Mouse (Mus musculus) intestine, embryonic 16.5 days (tissue): ENCODE results near the gene Gimap8. TPM values are rescaled to one million over a fixed set of nuclear protein-coding genes. Genes with fewer than 3 reads are reported as not detected.
A peak's percentile ranks its signal among the peaks of the same experiment; 100 is the strongest.

Source experiments
- ATAC-seq: fragments of 200-750 bp; cut with Nextera tagmentation; 2 replicates; pipeline ENCODE4 v1.8.0; 2017; ENCODE audit warnings: moderate TSS enrichment, moderate library complexity
- H3K27ac ChIP-seq: fragments of 300-500 bp; sonication (generic); 2 replicates; pipeline ENCODE4 v1.5.1; 2014; ENCODE audit warnings: mild to moderate bottlenecking, low read length
- H3K27me3 ChIP-seq: fragments of 300-500 bp; sonication (generic); replicated peaks from 2 replicates; pipeline ENCODE4 v1.6.1; 2014; ENCODE audit warnings: low read length, control low read depth, mixed read lengths; ENCODE audit not compliant: control insufficient read depth, insufficient read depth
- H3K36me3 ChIP-seq: fragments of 300-500 bp; sonication (generic); 2 replicates; pipeline ENCODE4 v1.6.1; 2014; ENCODE audit warnings: low read length, control low read depth; ENCODE audit not compliant: control insufficient read depth, insufficient read depth
- H3K4me1 ChIP-seq: fragments of 300-500 bp; sonication (generic); 2 replicates; pipeline ENCODE4 v1.6.1; 2014; ENCODE audit warnings: low read length, control low read depth, mixed read lengths; ENCODE audit not compliant: control insufficient read depth, insufficient read depth
- H3K4me2 ChIP-seq: fragments of 300-500 bp; sonication (generic); 2 replicates; pipeline ENCODE4 v1.6.1; 2014; ENCODE audit warnings: low read depth, low read length, control low read depth
- H3K4me3 ChIP-seq: fragments of 300-500 bp; sonication (generic); 2 replicates; pipeline ENCODE4 v1.5.1; 2014; ENCODE audit warnings: mild to moderate bottlenecking, low read length
- H3K9ac ChIP-seq: fragments of 300-500 bp; sonication (generic); 2 replicates; pipeline ENCODE4 v1.6.1; 2014; ENCODE audit warnings: low read depth, low read length
- H3K9me3 ChIP-seq: fragments of 300-500 bp; sonication (generic); 2 replicates; pipeline ENCODE4 v1.6.1; 2016; ENCODE audit warnings: low read length, control low read depth; ENCODE audit not compliant: control insufficient read depth
- WGBS: fragments of 180-500 bp; shearing (Covaris S2); extraction: QIAGEN DNeasy Blood & Tissue Kit; methylation state at CpG from one replicate; pipeline ENCODE4 v1.1.7; 2014; 5-methylcytosine and 5-hydroxymethylcytosine counted together
- polyA plus RNA-seq: library from polyadenylated mRNA; unstranded; fragments of >200 nt; fragmentation: Nextera tagmentation; extraction: Ambion mirVana; gene quantifications from 2 replicates; pipeline ENCODE4 v1.2.1, GENCODE M21; 2015

Gimap8 gene
- polyA plus RNA-seq, 1 experiment from 2014 or later, result 1.7 TPM

- H3K27me3 ChIP-seq, result peaks cover 19% of the 10 kb centered on the region
- H3K36me3 ChIP-seq, result no peaks in the 10 kb centered on the region
- H3K9me3 ChIP-seq, result no peaks in the 10 kb centered on the region
- H3K27ac ChIP-seq, result no peak overlapping the region
- H3K4me2 ChIP-seq, result no peak overlapping the region
- ATAC-seq, result no peak
- WGBS, result 88% methylated on average over 8 of the region's 8 CpGs
- peaks cover 17% of the 10 kb centered on the region for H3K4me1 ChIP-seq
- no peak overlapping the region for H3K4me3 ChIP-seq
- H3K9ac ChIP-seq, result no peak overlapping the region
Observed at GRCm38 (mm10) chr6:48630831-48631230, 16.2 kb upstream of the Gimap8 start.

GRCm38 (mm10) chr6:48635105-48635504, 11.9 kb upstream of the Gimap8 start:
- H3K4me2 ChIP-seq, result no peak overlapping the region
- no peaks in the 10 kb centered on the region for H3K4me1 ChIP-seq
- no peak overlapping the region for H3K4me3 ChIP-seq
- WGBS, result 81% methylated on average over 2 of the region's 2 CpGs
- ATAC-seq, result no peak
- H3K9ac ChIP-seq, result no peak overlapping the region
- no peaks in the 10 kb centered on the region for H3K9me3 ChIP-seq
- no peak overlapping the region for H3K27ac ChIP-seq
- no peaks in the 10 kb centered on the region for H3K27me3 ChIP-seq
- H3K36me3 ChIP-seq, result no peaks in the 10 kb centered on the region

- ATAC-seq, result no peak
- Histone ChIP-seq H3K9me3 (no peaks in the 10 kb centered on the region), H3K4me1 (no peaks in the 10 kb centered on the region), H3K4me2 (no peak overlapping the region), H3K27ac (no peak overlapping the region), H3K27me3 (no peaks in the 10 kb centered on the region), H3K4me3 (no peak overlapping the region), H3K9ac (no peak overlapping the region), H3K36me3 (no peaks in the 10 kb centered on the region)
- 67% methylated on average over 6 of the region's 6 CpGs for WGBS
Observed at GRCm38 (mm10) chr6:48636515-48636914, 10.5 kb upstream of the Gimap8 start.

- Histone ChIP-seq H3K4me3 (no peak overlapping the region), H3K4me2 (no peak overlapping the region), H3K36me3 (no peaks in the 10 kb centered on the region), H3K9ac (no peak overlapping the region), H3K4me1 (no peaks in the 10 kb centered on the region), H3K27me3 (no peaks in the 10 kb centered on the region), H3K9me3 (no peaks in the 10 kb centered on the region), H3K27ac (no peak overlapping the region)
- no peak for ATAC-seq
- WGBS, result 65% methylated on average over 6 of the region's 6 CpGs
Observed at GRCm38 (mm10) chr6:48637811-48638500, 9.1 kb upstream of the Gimap8 start.

- no peak for ATAC-seq
- Histone ChIP-seq H3K27ac (no peak overlapping the region), H3K4me3 (no peak overlapping the region), H3K9me3 (no peaks in the 10 kb centered on the region), H3K4me2 (no peak overlapping the region), H3K9ac (no peak overlapping the region), H3K36me3 (no peaks in the 10 kb centered on the region), H3K4me1 (no peaks in the 10 kb centered on the region), H3K27me3 (no peaks in the 10 kb centered on the region)
- WGBS, result 69% methylated on average over 2 of the region's 2 CpGs
Observed at GRCm38 (mm10) chr6:48638553-48638952, 8.5 kb upstream of the Gimap8 start.

- no peak overlapping the region for H3K9ac ChIP-seq
- H3K36me3 ChIP-seq, result no peaks in the 10 kb centered on the region
- H3K4me2 ChIP-seq, result no peak overlapping the region
- no peak overlapping the region for H3K4me3 ChIP-seq
- H3K27ac ChIP-seq, result no peak overlapping the region
- no peaks in the 10 kb centered on the region for H3K9me3 ChIP-seq
- no peak for ATAC-seq
- 72% methylated on average over 6 of the region's 6 CpGs for WGBS
- no peaks in the 10 kb centered on the region for H3K27me3 ChIP-seq
- H3K4me1 ChIP-seq, result no peaks in the 10 kb centered on the region
Observed at GRCm38 (mm10) chr6:48641391-48641790, 5.6 kb upstream of the Gimap8 start.

- Histone ChIP-seq H3K27me3 (no peaks in the 10 kb centered on the region), H3K4me3 (no peak overlapping the region), H3K9me3 (no peaks in the 10 kb centered on the region), H3K36me3 (no peaks in the 10 kb centered on the region), H3K4me1 (no peaks in the 10 kb centered on the region), H3K27ac (no peak overlapping the region), H3K4me2 (no peak overlapping the region), H3K9ac (no peak overlapping the region)
- ATAC-seq, result no peak
- WGBS, result 21% methylated on average over 4 of the region's 4 CpGs
Observed at GRCm38 (mm10) chr6:48642764-48643292, 4.2 kb upstream of the Gimap8 start.

GRCm38 (mm10) chr6:48645660-48646308, 1.2 kb upstream of the Gimap8 start:
- no peak overlapping the region for H3K9ac ChIP-seq
- peak; percentile 43; the same call in 1 of the 2 replicates for ATAC-seq

GRCm38 (mm10) chr6:48646309-48646690, 734 bp upstream of the Gimap8 start:
- H3K36me3 ChIP-seq, result no peaks in the 10 kb centered on the region
- H3K27ac ChIP-seq, result no peak overlapping the region
- no peak overlapping the region for H3K4me2 ChIP-seq
- no peak for ATAC-seq
- H3K4me1 ChIP-seq, result no peaks in the 10 kb centered on the region
- no peak overlapping the region for H3K4me3 ChIP-seq
- 90% methylated on average over 4 of the region's 4 CpGs for WGBS
- H3K9me3 ChIP-seq, result no peaks in the 10 kb centered on the region
- no peak overlapping the region for H3K9ac ChIP-seq
- no peaks in the 10 kb centered on the region for H3K27me3 ChIP-seq

More at GRCm38 (mm10) chr6:48645660-48646308, 1.2 kb upstream of the Gimap8 start:
- Histone ChIP-seq H3K27ac (no peak overlapping the region), H3K4me1 (no peaks in the 10 kb centered on the region), H3K4me2 (no peak overlapping the region), H3K4me3 (no peak overlapping the region), H3K9me3 (no peaks in the 10 kb centered on the region), H3K27me3 (no peaks in the 10 kb centered on the region), H3K36me3 (no peaks in the 10 kb centered on the region)
- WGBS, result 9% methylated on average over 12 of the region's 12 CpGs
